Mouse (Mus musculus) liver, embryonic 14.5 days (tissue): ENCODE data around the gene Hrh1. TPM values are rescaled to one million over a fixed set of nuclear protein-coding genes. Genes with fewer than 3 reads are reported as not detected.
A peak's percentile ranks its signal among the peaks of the same experiment; 100 is the strongest.

ENCODE experiments used
- ATAC-seq: fragments of 200-750 bp; cut with Nextera tagmentation; 2 replicates; pipeline ENCODE4 v1.8.0; 2017; ENCODE audit warnings: moderate number of reproducible peaks, mild to moderate bottlenecking, moderate library complexity; ENCODE audit not compliant: insufficient read depth
- DNase-seq, 3 experiments: peaks; one replicate each; pipeline ENCODE4 v3.0.0-alpha.2; 2012 to 2013; ENCODE audit warnings: low read depth in 3 of 3, low spot score in 3 of 3
- H3K27ac ChIP-seq: fragments of 300-500 bp; sonication (generic); 2 replicates; pipeline ENCODE4 v1.5.1; 2014; ENCODE audit warnings: moderate library complexity, mild to moderate bottlenecking, control low read depth, inconsistent platforms
- H3K27me3 ChIP-seq: fragments of 300-500 bp; sonication (generic); 2 replicates; pipeline ENCODE4 v1.6.1; 2014; ENCODE audit warnings: mild to moderate bottlenecking, low read length, moderate library complexity; ENCODE audit not compliant: control insufficient read depth, insufficient read depth
- H3K36me3 ChIP-seq: fragments of 300-500 bp; sonication (generic); replicated peaks from 2 replicates; pipeline ENCODE4 v1.6.1; 2014; ENCODE audit warnings: low read depth; ENCODE audit not compliant: control insufficient read depth, insufficient read depth
- H3K4me1 ChIP-seq, 2 experiments: fragments of 200-500 bp in 1 of 2; fragments of 300-500 bp in 1 of 2; sonication (generic) in 1 of 2; replicated peaks; 2 replicates each; pipeline ENCODE4 v1.6.1; 2012 to 2014; ENCODE audit warnings: antibody characterized with exemption in 1 of 2, inconsistent platforms in 1 of 2, low read length in 1 of 2; ENCODE audit not compliant: control insufficient read depth in 2 of 2, insufficient read depth in 2 of 2
- H3K4me2 ChIP-seq: fragments of 300-500 bp; sonication (generic); 2 replicates; pipeline ENCODE4 v1.6.1; 2014; ENCODE audit warnings: low read depth, mild to moderate bottlenecking, control low read depth, moderate library complexity
- H3K4me3 ChIP-seq, 2 experiments: fragments of 200-500 bp in 1 of 2; fragments of 300-500 bp in 1 of 2; sonication (generic) in 1 of 2; 2 replicates each; pipeline ENCODE4 v1.5.1; 2012 to 2014; ENCODE audit warnings: low read depth in 2 of 2, low read length in 2 of 2, mild to moderate bottlenecking in 2 of 2, control low read depth in 1 of 2, inconsistent platforms in 1 of 2, moderate library complexity in 1 of 2; ENCODE audit not compliant: insufficient read depth in 1 of 2
- H3K9ac ChIP-seq: fragments of 300-500 bp; sonication (generic); replicated peaks from 2 replicates; pipeline ENCODE4 v1.6.1; 2014; ENCODE audit warnings: mild to moderate bottlenecking, control low read depth, moderate library complexity
- H3K9me3 ChIP-seq: fragments of 300-500 bp; sonication (generic); 2 replicates; pipeline ENCODE4 v1.6.1; 2016; ENCODE audit warnings: low read length, mixed read lengths; ENCODE audit not compliant: control insufficient read depth
- CTCF ChIP-seq: IDR thresholded peaks from 2 replicates; pipeline ENCODE4 v1.5.1; 2016; ENCODE audit warnings: antibody characterized with exemption, low read depth, control low read depth
- EP300 ChIP-seq: IDR thresholded peaks from 2 replicates; pipeline ENCODE4 v1.6.1; 2016; ENCODE audit warnings: antibody characterized with exemption, low read depth
- WGBS: fragments of 180-500 bp; shearing (Covaris S2); extraction: QIAGEN DNeasy Blood & Tissue Kit; methylation state at CpG from one replicate; pipeline ENCODE4 v1.1.7; 2014; ENCODE audit not compliant: insufficient replicate concordance; 5-methylcytosine and 5-hydroxymethylcytosine counted together
- polyA plus RNA-seq, 2 experiments: library from polyadenylated mRNA; depleted of rRNA in 1 of 2; stranded (reverse) in 1 of 2; unstranded in 1 of 2; fragments of >200 nt; fragmentation: Nextera tagmentation in 1 of 2; extraction: Ambion mirVana in 1 of 2; gene quantifications; 2 replicates each; pipeline versions ENCODE4 v1.2.1 to v1.2.3; 2012 to 2014

The Hrh1 gene
- 0.01 and 0.06 TPM in 2 replicates for polyA plus RNA-seq (2012; rRNA removed)
- polyA plus RNA-seq (2014; fragmentation: Nextera tagmentation; extraction: Ambion mirVana): not detected in 2 replicates

- Histone ChIP-seq H3K36me3 (no peaks in the 10 kb centered on the region), H3K27me3 (peaks cover 32% of the 10 kb centered on the region), H3K9ac (no peak within 1 kb of the TSS), H3K4me3 (peak within 1 kb of the TSS in 1 of 2 experiments; percentile 20; a peak in 1 of 4 replicates), H3K4me2 (peak within 1 kb of the TSS; percentile 36), H3K27ac (no peak within 1 kb of the TSS), H3K9me3 (no peaks in the 10 kb centered on the region), H3K4me1 (no peaks in the 10 kb centered on the region)
- DNase-seq (no peak), ATAC-seq (no peak)
- no peak for TF ChIP-seq CTCF
- TF ChIP-seq EP300: no peak
- under 1% methylated on average over 53 of the region's 56 CpGs for WGBS
Observed at GRCm38 (mm10) chr6:114397691-114398217, at the start of gene Hrh1. TSS of gene Hrh1 (plus strand) at chr6:114397936.

GRCm38 (mm10) chr6:114354635-114355034, 43.1 kb upstream of the Hrh1 start:
- no peaks in the 10 kb centered on the region for H3K9me3 ChIP-seq
- H3K27ac ChIP-seq: no peak overlapping the region
- no peaks in the 10 kb centered on the region for H3K27me3 ChIP-seq
- H3K4me1 ChIP-seq: no peaks in the 10 kb centered on the region
- DNase-seq (no peak), ATAC-seq (no peak)
- 46% methylated on average over 4 of the region's 4 CpGs for WGBS
- no peak overlapping the region for H3K4me3 ChIP-seq
- no peaks in the 10 kb centered on the region for H3K36me3 ChIP-seq
- H3K4me2 ChIP-seq: no peak overlapping the region
- no peak overlapping the region for H3K9ac ChIP-seq
- TF ChIP-seq CTCF (no peak), EP300 (no peak)

- ATAC-seq (no peak), DNase-seq (no peak)
- Histone ChIP-seq H3K36me3 (no peaks in the 10 kb centered on the region), H3K4me1 (no peaks in the 10 kb centered on the region), H3K27ac (no peak overlapping the region), H3K9me3 (no peaks in the 10 kb centered on the region), H3K27me3 (no peaks in the 10 kb centered on the region), H3K4me3 (no peak overlapping the region), H3K9ac (no peak overlapping the region), H3K4me2 (no peak overlapping the region)
- WGBS: 32% methylated on average over 3 of the region's 3 CpGs
- no peak for TF ChIP-seq CTCF
- TF ChIP-seq EP300: no peak
Observed at GRCm38 (mm10) chr6:114358171-114358570, 39.6 kb upstream of the Hrh1 start.

- Histone ChIP-seq H3K4me1 (no peaks in the 10 kb centered on the region), H3K27me3 (no peaks in the 10 kb centered on the region), H3K9me3 (no peaks in the 10 kb centered on the region), H3K36me3 (no peaks in the 10 kb centered on the region), H3K9ac (no peak overlapping the region), H3K4me3 (no peak overlapping the region), H3K27ac (no peak overlapping the region), H3K4me2 (no peak overlapping the region)
- no peak for TF ChIP-seq EP300
- no peak for TF ChIP-seq CTCF
- ATAC-seq: no peak
- WGBS: 17% methylated on average over 4 of the region's 4 CpGs
- DNase-seq: no peak
Observed at GRCm38 (mm10) chr6:114362355-114362754, 35.4 kb upstream of the Hrh1 start.

- Histone ChIP-seq H3K9me3 (no peaks in the 10 kb centered on the region), H3K4me3 (no peak overlapping the region), H3K27me3 (no peaks in the 10 kb centered on the region), H3K36me3 (no peaks in the 10 kb centered on the region), H3K4me2 (no peak overlapping the region), H3K9ac (no peak overlapping the region), H3K4me1 (no peaks in the 10 kb centered on the region), H3K27ac (no peak overlapping the region)
- ATAC-seq (no peak), DNase-seq (no peak)
- no peak for TF ChIP-seq EP300
- WGBS: 60% methylated on average over 8 of the region's 8 CpGs
Observed at GRCm38 (mm10) chr6:114363740-114364139, 34.0 kb upstream of the Hrh1 start.
